Mouse (Mus musculus): ENCODE measurements around the gene Fntb. TPM values are rescaled to one million over a fixed set of nuclear protein-coding genes. Genes with fewer than 3 reads are reported as not detected.

Fntb gene
- 10 to 100 TPM; 10.4 to 12.0 (median 11.6) TPM for total RNA-seq (2022)

- DNase-seq (ENCODE audit: low spot score in 2 of 2) = peak; percentile 81 to 82
Measured at GRCm38 (mm10) chr12:76765354-76765851, at the start of gene Fntb, which contains the start of gene Churc1. Gene Fntb (plus strand): TSS chr12:76765589. Gene Churc1 (plus strand): TSS chr12:76765538.

DNA sequence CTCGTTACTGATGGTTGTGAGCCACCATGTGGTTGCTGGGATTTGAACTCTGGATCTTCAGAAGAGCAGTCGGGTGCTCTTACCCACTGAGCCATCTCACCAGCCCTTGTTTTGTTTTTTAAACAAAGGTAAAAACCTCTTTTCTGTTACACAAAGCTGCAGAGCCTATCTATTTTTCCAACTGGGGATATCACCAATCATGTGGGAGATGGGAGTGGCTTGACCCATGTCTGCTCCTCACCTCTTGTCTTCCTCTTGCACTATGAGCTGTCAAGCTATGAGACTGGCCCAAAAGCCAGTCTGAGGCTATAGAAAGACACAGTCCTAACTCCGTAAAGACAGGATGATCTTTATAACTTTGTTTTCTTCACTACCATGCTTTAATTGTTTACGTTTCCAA lies 47.0 kb upstream of the Fntb start:
- no peak for DNase-seq (ENCODE audit: low spot score in 2 of 2)

- no peak for DNase-seq (ENCODE audit: low spot score in 2 of 2)
Measured at GRCm38 (mm10) chr12:76720572-76720971, 44.8 kb upstream of the Fntb start.

GRCm38 (mm10) chr12:76722026-76722425 lies 43.4 kb upstream of the Fntb start:
- no peak for DNase-seq (ENCODE audit: low spot score in 2 of 2)

DNA sequence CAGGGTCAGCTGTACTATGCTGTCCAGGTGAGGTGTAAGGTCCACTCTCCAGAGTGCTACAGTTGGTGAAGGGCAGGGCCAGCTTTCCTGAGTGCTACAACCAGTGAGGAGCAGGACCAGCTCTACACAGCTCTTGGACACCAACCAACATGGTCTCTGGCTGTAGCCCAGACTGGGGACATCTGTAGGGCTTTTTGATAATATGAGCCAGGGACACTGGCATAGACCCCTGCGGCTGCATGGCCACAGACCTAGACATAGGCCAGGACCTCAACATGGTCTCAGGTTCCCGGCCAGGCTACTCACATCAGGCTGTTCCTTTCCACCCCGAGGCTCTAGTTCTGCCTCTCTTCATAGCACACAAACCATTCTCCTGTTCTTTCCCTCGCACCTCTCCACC lies 37.4 kb upstream of the Fntb start:
- no peak for DNase-seq (ENCODE audit: low spot score in 2 of 2)

GRCm38 (mm10) chr12:76750866-76751459 lies 14.4 kb upstream of the Fntb start:
- no peak for DNase-seq (ENCODE audit: low spot score in 2 of 2)

DNA sequence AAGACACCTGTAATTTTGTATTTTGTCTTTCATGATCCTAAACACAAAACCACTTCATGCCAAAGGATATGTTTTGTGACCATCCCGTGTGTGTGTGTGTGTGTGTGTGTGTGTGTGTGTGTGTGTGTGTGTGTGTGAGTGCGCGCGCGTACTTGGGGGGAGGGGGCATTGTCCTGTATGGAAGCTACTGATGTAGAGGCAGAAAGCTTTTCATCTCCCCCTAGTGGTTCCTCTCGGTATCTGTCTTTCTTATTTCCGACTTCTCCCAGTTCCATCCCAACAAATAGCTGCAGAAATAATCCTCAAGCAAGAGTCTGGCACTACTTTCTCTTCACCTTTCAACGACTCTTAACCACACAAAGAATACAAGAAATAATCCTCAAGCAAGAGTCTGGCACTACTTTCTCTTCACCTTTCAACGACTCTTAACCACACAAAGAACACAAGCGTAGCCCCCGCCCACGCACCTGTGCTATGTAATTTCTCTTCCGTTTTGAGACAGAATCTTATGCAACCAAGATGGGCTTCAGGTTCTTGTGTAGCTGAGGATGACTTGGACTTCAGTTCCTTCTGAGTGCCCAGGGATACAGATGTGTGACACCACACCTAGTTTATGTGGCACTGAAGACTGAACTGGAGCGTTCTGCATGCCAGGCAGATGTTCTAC lies 12.6 kb upstream of the Fntb start:
- no peak for DNase-seq (ENCODE audit: low spot score in 2 of 2)

GRCm38 (mm10) chr12:76765901-76766630 lies 677 bp downstream of the Fntb start:
- DNase-seq (ENCODE audit: low spot score in 2 of 2) = no peak

DNA sequence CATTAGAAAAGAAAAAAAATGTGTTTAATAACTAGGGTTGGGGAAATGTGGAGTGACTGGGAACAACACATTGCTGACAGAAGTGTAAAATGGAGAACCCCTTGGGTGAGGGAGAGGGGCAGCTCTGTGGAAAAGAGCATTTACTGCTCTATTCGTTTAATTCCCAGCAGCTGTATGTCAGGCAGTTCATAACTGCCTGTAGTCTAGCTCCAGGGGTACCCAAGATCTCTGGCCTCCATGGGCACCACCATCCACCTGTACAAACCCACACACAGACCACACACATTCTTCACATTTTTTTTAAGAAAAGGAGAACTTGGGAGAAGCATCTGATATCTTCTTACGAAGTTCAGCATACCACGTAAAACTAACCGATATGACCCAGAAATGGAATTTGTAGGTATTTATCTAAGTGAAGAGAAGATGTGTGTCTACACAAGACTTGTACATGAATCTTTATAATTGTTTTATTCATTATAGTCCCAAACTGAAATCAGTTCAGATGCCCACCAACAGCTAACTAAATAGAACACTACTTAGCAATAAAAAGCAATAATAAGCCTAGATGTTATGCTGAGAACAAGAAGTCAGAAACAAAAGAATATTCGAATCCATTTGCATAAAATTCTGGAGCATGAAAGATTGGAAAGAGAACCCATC lies 5.6 kb downstream of the Fntb start:
- no peak for DNase-seq (ENCODE audit: low spot score in 2 of 2)

DNA sequence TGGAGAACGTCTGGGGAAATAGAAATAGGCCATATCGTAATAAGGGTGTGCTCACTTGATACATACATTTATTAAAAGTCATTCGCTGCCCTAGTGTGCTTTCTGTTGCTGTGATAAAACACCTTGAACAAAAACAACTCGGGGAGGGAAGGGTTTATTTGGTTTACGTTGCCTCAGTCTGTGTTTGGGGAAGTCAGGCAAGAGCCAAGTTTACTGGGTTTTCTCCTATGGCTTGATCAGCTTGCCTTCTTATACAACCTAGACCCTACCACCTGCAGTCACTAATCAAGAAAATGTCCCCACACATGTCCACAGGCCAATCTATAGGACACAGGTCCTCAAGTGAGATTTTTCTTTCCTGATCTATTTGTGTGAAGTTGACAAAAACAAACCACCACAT lies 6.2 kb downstream of the Fntb start:
- DNase-seq (ENCODE audit: low spot score in 2 of 2) = no peak

GRCm38 (mm10) chr12:76774652-76775051 lies 9.3 kb downstream of the Fntb start:
- no peak for DNase-seq (ENCODE audit: low spot score in 2 of 2)

GRCm38 (mm10) chr12:76775132-76775531 lies 9.7 kb downstream of the Fntb start:
- no peak for DNase-seq (ENCODE audit: low spot score in 2 of 2)

DNA sequence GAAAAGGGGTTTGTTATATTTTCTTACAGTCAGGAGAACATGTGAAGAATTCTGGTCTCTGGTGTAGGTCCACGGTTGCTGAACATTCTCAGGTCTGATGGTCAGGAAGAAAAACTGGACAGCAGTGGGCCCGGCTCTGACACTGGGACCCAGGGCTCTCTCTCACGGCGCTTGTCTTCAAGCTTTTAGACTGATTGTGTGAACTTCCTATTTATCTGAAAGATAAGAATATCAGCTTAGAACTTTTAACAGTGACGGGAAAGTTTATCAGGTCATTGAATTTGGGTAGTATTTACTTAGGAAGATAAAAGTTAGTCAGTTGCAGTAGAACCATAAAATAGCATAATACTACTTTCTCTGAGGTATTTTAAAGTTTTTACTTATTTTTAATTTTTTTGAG lies 11.5 kb downstream of the Fntb start:
- no peak for DNase-seq (ENCODE audit: low spot score in 2 of 2)

- DNase-seq (ENCODE audit: low spot score in 2 of 2) = no peak
Measured at GRCm38 (mm10) chr12:76777845-76778244, 12.5 kb downstream of the Fntb start.

GRCm38 (mm10) chr12:76778305-76779083 lies 13.1 kb downstream of the Fntb start:
- no peak for DNase-seq (ENCODE audit: low spot score in 2 of 2)

DNA sequence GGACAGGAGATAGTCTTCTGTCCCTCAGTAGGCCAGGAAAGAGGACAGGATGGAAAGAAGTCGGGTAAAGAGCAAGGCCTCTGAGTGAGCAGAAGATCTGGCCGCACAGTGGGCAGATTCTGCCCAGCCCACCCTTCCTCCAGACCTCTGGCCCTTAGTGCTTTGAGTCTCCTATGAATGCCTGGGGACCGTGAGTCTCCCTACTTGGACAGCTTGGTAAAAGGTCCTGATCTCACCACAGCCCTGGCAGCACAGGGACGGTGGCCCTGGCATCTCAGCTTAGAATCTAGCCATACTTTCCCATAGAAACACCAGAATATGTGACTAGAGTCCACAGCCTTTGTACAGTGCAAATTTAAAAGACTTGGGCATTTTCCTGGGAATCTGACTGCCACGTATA lies 14.6 kb downstream of the Fntb start:
- no peak for DNase-seq (ENCODE audit: low spot score in 2 of 2)

DNA sequence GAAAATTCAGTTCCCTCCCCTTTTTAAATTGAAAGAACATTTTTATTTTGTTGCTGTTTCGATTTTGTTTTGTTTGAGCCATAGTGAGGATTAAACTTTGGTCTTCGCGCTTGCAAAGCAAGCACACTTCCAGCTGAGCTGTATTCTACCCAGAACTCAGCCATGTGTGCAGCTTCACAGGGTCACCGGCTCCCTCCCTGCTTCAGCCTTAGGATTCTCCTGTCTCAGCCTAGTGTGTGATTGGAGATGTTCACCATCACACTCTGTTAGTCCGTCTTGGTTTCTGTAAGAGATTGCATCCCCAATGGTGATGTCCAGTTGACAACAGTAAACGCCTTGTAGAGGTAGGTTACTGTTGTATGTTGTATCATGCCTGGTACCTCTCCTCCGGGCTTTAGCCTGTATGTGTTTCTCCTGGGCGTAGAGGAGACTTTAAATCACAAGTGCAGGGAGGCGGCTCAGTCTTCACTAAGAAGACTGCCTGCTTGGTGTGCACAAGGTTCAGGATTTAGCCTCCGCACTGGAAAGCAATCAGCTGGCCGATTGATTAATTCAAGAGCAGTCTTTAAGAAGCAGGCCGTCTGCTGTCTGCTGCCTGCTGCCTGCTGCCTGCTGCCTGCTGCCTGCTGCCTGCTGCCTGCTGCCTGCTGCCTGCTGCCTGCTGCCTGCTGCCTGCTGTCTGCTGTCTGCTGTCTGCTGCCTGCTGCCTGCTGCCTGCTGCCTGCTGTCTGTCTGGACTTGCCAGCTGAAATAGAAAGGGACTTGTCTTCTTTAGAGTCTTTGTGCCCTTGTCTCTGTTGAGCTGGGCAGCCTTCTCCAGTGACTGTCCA lies 15.5 kb downstream of the Fntb start:
- DNase-seq (ENCODE audit: low spot score in 2 of 2) = no peak

- peak; percentile 20 to 21 for DNase-seq (ENCODE audit: low spot score in 2 of 2)
Measured at GRCm38 (mm10) chr12:76784056-76784619, 18.7 kb downstream of the Fntb start.

DNA sequence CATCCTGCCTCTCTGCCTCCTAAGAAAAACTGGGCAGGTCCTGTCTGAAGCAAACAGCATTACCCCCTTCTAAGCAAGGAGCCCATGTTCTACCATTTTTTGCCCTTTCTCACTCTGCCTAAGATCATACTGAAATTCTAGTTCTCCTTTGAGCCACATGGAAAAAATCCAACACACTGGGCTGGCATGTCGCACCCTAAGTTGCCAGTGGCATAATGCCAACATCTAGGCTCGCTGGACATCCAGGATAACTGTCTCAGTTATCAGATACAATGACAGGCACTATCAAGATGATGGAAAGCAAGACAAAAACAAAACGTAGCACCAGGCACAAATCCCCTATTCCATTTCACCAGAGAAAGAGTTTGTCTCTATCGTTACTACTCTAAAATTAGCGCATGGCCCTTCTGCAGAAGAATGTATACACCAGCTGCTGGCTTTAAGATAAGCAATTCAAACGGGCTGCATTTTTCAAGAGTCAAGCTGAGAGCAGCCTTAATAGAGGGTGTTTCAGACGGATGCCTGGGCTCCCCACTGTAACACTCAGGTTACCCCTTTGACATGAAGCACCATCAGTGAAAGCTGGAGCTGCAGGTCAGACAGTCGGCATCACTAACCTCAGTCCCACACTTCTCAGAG lies 25.2 kb downstream of the Fntb start:
- no peak for DNase-seq (ENCODE audit: low spot score in 2 of 2)

Data from gastrocnemius, adult 8-10 months (tissue).